Mouse (Mus musculus): ENCODE results near the gene Iqcc. TPM values are rescaled to one million over a fixed set of nuclear protein-coding genes. Genes with fewer than 3 reads are reported as not detected.

Iqcc gene
- polyA plus RNA-seq, 1 experiment from 2014 or later, result 27.4 TPM

DNA sequence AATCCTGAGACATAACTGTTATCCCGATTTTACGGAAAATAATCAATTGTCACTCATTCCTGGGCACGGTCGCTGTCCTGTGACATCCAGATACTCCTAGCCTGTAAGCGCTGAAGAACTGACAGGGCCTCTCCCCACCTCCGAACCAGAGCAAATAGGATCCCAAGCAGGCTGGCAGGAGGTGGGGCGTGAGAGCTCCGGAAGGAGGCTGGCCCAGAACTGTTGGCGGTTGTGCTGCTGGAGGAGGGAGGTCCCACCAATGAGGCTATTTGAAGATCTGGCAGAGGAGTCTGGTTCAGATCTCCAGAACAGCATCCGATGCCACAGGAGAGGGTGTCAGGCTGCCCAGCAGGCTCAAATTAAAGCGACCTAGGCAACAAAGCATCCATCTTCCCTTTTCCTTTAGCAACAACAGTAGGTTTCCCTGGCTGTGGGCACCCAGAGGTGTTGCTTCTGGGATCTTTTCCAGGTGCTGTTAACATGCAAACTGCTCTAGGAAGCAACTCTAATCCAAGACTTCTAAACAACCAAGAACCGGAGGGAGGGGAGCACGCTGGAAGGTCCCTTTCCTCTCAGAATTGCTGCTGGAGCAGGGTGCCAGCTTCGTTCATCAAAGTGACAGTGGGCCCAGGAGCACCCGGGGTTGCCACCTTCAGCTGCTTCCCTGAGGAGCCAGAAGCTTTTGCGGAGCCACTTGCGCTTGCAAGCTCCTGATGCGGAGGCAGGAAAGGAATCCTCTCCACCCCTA lies 5.6 kb upstream of the Iqcc start:
- Histone ChIP-seq H3K4me3 (replicated peaks; ENCODE audit: low read length) (peak overlapping the region; percentile 75), H3K36me3 (ENCODE audit: control insufficient read depth, insufficient read depth, low read length) (peaks cover 9% of the 10 kb centered on the region), H3K27ac (ENCODE audit: low read length) (peak overlapping the region; percentile 92), H3K9me3 (replicated peaks; ENCODE audit: control insufficient read depth, low read length) (no peaks in the 10 kb centered on the region), H3K9ac (ENCODE audit: low read length) (peak overlapping the region; percentile 86), H3K4me1 (ENCODE audit: control insufficient read depth, insufficient read depth, low read length) (peaks cover 18% of the 10 kb centered on the region), H3K27me3 (ENCODE audit: control insufficient read depth, insufficient read depth, low read length) (no peaks in the 10 kb centered on the region), H3K4me2 (ENCODE audit: low read depth, low read length) (peak overlapping the region; percentile 80)
- ATAC-seq (ENCODE audit: insufficient read depth, low FRiP score), result peak; percentile 92
- 1% methylated on average over 18 of the region's 18 CpGs for WGBS

GRCm38 (mm10) chr4:129623681-129624091 lies 4.8 kb upstream of the Iqcc start, which contains the start of gene Ccdc28b:
TSS of gene Ccdc28b (minus strand) at chr4:129623947.
- Histone ChIP-seq H3K27ac (ENCODE audit: low read length) (peak within 1 kb of the TSS; percentile 92), H3K27me3 (ENCODE audit: control insufficient read depth, insufficient read depth, low read length) (no peaks in the 10 kb centered on the region), H3K4me3 (replicated peaks; ENCODE audit: low read length) (peak within 1 kb of the TSS; percentile 75), H3K9me3 (replicated peaks; ENCODE audit: control insufficient read depth, low read length) (no peaks in the 10 kb centered on the region), H3K4me1 (ENCODE audit: control insufficient read depth, insufficient read depth, low read length) (peaks cover 22% of the 10 kb centered on the region), H3K9ac (ENCODE audit: low read length) (peak within 1 kb of the TSS; percentile 86), H3K4me2 (ENCODE audit: low read depth, low read length) (peak within 1 kb of the TSS; percentile 80), H3K36me3 (ENCODE audit: control insufficient read depth, insufficient read depth, low read length) (peaks cover 8% of the 10 kb centered on the region)
- WGBS, result under 1% methylated on average over 10 of the region's 10 CpGs
- ATAC-seq (ENCODE audit: insufficient read depth, low FRiP score), result peak; percentile 34; the same call in 1 of the 2 replicates

GRCm38 (mm10) chr4:129622803-129623535 lies 4.1 kb upstream of the Iqcc start:
- peak overlapping the region; percentile 75 for H3K4me3 ChIP-seq (replicated peaks; ENCODE audit: low read length)
- peaks cover 28% of the 10 kb centered on the region for H3K4me1 ChIP-seq (ENCODE audit: control insufficient read depth, insufficient read depth, low read length)
- H3K27me3 ChIP-seq (ENCODE audit: control insufficient read depth, insufficient read depth, low read length), result no peaks in the 10 kb centered on the region
- ATAC-seq (ENCODE audit: insufficient read depth, low FRiP score), result no peak
- H3K27ac ChIP-seq (ENCODE audit: low read length), result peak overlapping the region; percentile 92
- H3K36me3 ChIP-seq (ENCODE audit: control insufficient read depth, insufficient read depth, low read length), result peaks cover 3% of the 10 kb centered on the region; the same call in 1 of the 2 replicates
- H3K4me2 ChIP-seq (ENCODE audit: low read depth, low read length), result peak overlapping the region; percentile 80
- 14% methylated on average over 8 of the region's 8 CpGs for WGBS
- no peaks in the 10 kb centered on the region for H3K9me3 ChIP-seq (replicated peaks; ENCODE audit: control insufficient read depth, low read length)
- H3K9ac ChIP-seq (ENCODE audit: low read length), result peak overlapping the region; percentile 86

- no peaks in the 10 kb centered on the region for H3K36me3 ChIP-seq (ENCODE audit: control insufficient read depth, insufficient read depth, low read length)
- H3K27ac ChIP-seq (ENCODE audit: low read length), result peak overlapping the region; percentile 26; the same call in 1 of the 2 replicates
- H3K9me3 ChIP-seq (replicated peaks; ENCODE audit: control insufficient read depth, low read length), result no peaks in the 10 kb centered on the region
- H3K9ac ChIP-seq (ENCODE audit: low read length), result no peak overlapping the region; the same call in 1 of the 2 replicates
- peak overlapping the region; percentile 80 for H3K4me2 ChIP-seq (ENCODE audit: low read depth, low read length)
- no peaks in the 10 kb centered on the region for H3K27me3 ChIP-seq (ENCODE audit: control insufficient read depth, insufficient read depth, low read length)
- no peak for ATAC-seq (ENCODE audit: insufficient read depth, low FRiP score)
- H3K4me1 ChIP-seq (ENCODE audit: control insufficient read depth, insufficient read depth, low read length), result peaks cover 28% of the 10 kb centered on the region
- H3K4me3 ChIP-seq (replicated peaks; ENCODE audit: low read length), result no peak overlapping the region
- WGBS, result 75% methylated on average over 11 of the region's 11 CpGs
Observed at GRCm38 (mm10) chr4:129622120-129622802, 3.4 kb upstream of the Iqcc start.

- Histone ChIP-seq H3K36me3 (ENCODE audit: control insufficient read depth, insufficient read depth, low read length) (0 out of 2 replicates have a peak, but pooled peaks cover 4% of the 10 kb centered on the region), H3K27ac (ENCODE audit: low read length) (peak overlapping the region; percentile 43; the same call in 1 of the 2 replicates), H3K4me2 (ENCODE audit: low read depth, low read length) (no peak overlapping the region; the same call in 1 of the 2 replicates), H3K9me3 (replicated peaks; ENCODE audit: control insufficient read depth, low read length) (no peaks in the 10 kb centered on the region), H3K4me1 (ENCODE audit: control insufficient read depth, insufficient read depth, low read length) (peaks cover 28% of the 10 kb centered on the region), H3K4me3 (replicated peaks; ENCODE audit: low read length) (no peak overlapping the region), H3K9ac (ENCODE audit: low read length) (no peak overlapping the region; the same call in 1 of the 2 replicates), H3K27me3 (ENCODE audit: control insufficient read depth, insufficient read depth, low read length) (no peaks in the 10 kb centered on the region)
- no peak for ATAC-seq (ENCODE audit: insufficient read depth, low FRiP score)
- WGBS, result 75% methylated on average over 8 of the region's 8 CpGs
Observed at GRCm38 (mm10) chr4:129621283-129621841, 2.5 kb upstream of the Iqcc start.

GRCm38 (mm10) chr4:129620419-129621282 lies 1.8 kb upstream of the Iqcc start:
- WGBS, result 72% methylated on average over 11 of the region's 11 CpGs
- H3K27ac ChIP-seq (ENCODE audit: low read length), result peak overlapping the region; percentile 43; the same call in 1 of the 2 replicates
- no peaks in the 10 kb centered on the region for H3K27me3 ChIP-seq (ENCODE audit: control insufficient read depth, insufficient read depth, low read length)
- H3K4me2 ChIP-seq (ENCODE audit: low read depth, low read length), result no peak overlapping the region; the same call in 1 of the 2 replicates
- no peaks in the 10 kb centered on the region for H3K9me3 ChIP-seq (replicated peaks; ENCODE audit: control insufficient read depth, low read length)
- no peak for ATAC-seq (ENCODE audit: insufficient read depth, low FRiP score)
- 0 out of 2 replicates have a peak, but pooled peaks cover 4% of the 10 kb centered on the region for H3K36me3 ChIP-seq (ENCODE audit: control insufficient read depth, insufficient read depth, low read length)
- no peak overlapping the region for H3K4me3 ChIP-seq (replicated peaks; ENCODE audit: low read length)
- H3K9ac ChIP-seq (ENCODE audit: low read length), result 0 out of 2 replicates have a peak overlapping the region, but pooled peaks have one; percentile 13
- H3K4me1 ChIP-seq (ENCODE audit: control insufficient read depth, insufficient read depth, low read length), result peaks cover 28% of the 10 kb centered on the region

DNA sequence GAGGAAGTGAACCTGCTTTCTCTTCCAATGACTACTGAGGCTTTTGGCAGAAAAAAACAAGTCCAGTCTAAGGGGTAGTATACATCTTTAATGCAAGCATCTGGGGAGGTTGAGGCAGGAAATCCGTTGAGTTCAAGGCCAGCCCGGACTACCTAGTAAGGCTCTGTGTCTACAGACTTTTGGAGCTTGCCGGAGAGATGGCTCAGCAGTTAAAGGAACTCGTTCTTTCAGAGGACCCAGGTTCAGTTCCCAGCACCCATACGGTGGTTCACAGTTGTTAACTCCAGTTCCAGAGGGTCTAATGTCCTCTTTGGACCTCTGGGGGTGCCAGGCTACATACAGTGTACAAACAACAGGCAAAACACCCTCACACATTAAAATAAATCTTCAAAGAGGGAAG lies 868 bp downstream of the Iqcc start:
- no peak for ATAC-seq (ENCODE audit: insufficient read depth, low FRiP score)
- H3K27me3 ChIP-seq (ENCODE audit: control insufficient read depth, insufficient read depth, low read length), result no peaks in the 10 kb centered on the region
- peaks cover 16% of the 10 kb centered on the region for H3K4me1 ChIP-seq (ENCODE audit: control insufficient read depth, insufficient read depth, low read length)
- peak overlapping the region; percentile 82; the same call in 1 of the 2 replicates for H3K27ac ChIP-seq (ENCODE audit: low read length)
- H3K4me3 ChIP-seq (replicated peaks; ENCODE audit: low read length), result peak overlapping the region; percentile 82
- no peaks in the 10 kb centered on the region for H3K9me3 ChIP-seq (replicated peaks; ENCODE audit: control insufficient read depth, low read length)
- H3K36me3 ChIP-seq (ENCODE audit: control insufficient read depth, insufficient read depth, low read length), result 0 out of 2 replicates have a peak, but pooled peaks cover 4% of the 10 kb centered on the region
- H3K4me2 ChIP-seq (ENCODE audit: low read depth, low read length), result peak overlapping the region; percentile 92
- WGBS, result 92% methylated on average over 5 of the region's 5 CpGs
- peak overlapping the region; percentile 93 for H3K9ac ChIP-seq (ENCODE audit: low read length)

All from stomach, embryonic 16.5 days (tissue).